Mouse (Mus musculus): ENCODE measurements around the gene Rcn1. TPM values are rescaled to one million over a fixed set of nuclear protein-coding genes. Genes with fewer than 3 reads are reported as not detected.

Gene Rcn1
- polyA plus RNA-seq, 1 experiment = 8.4 TPM

DNA sequence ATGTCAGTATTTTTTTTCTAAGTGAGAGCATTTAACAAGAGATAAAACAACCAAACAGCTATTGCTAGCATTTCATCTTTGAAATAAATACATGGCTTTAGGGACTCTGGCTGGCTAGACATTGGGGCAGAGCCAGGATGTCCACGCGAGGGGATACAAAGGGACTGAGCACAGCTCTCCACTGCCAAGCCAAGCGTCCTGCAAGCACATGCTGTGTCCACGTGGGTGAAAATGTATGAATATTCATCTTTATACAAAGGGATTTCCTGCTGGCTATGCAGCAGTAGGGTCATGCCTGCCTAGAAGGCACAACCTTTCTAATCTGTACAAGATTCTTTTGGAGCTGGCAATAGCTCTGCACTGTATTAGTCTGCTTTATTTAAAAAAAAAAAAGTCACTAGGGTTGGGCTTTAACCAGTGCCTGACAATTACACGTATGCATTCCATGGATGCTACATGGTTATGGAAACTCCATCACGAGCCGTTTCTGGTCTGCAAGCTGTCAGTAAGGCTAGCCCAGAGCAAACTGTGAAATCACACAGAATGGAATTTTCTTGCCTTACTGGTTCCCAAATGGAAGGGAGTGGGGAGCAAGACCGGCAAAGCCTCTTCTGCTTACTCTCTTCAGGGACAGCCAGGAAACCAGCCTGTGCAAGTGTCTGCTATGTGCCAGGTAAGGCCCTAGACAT is 17.7 kb upstream of the Rcn1 start:
- H3K4me3 ChIP-seq (ENCODE audit: control insufficient read depth, insufficient read depth, low read length) = no peak overlapping the region
- DNase-seq = no peak
- no peaks in the 10 kb centered on the region for H3K4me1 ChIP-seq (replicated peaks; ENCODE audit: control insufficient read depth, insufficient read depth, low read length)
- no peaks in the 10 kb centered on the region for H3K27me3 ChIP-seq (ENCODE audit: control insufficient read depth, insufficient read depth, low read length)
- 85% methylated on average over 8 of the region's 8 CpGs for WGBS
- no peaks in the 10 kb centered on the region for H3K36me3 ChIP-seq (ENCODE audit: control insufficient read depth, insufficient read depth, low read length)
- H3K27ac ChIP-seq (ENCODE audit: control insufficient read depth, insufficient read depth, low read length) = no peak overlapping the region
- no peak for TF ChIP-seq POLR2A (IDR thresholded peaks at IDR 0.05; ENCODE audit: control insufficient read depth, extremely low read depth, insufficient read depth, low read length, poor library complexity)
- TF ChIP-seq CTCF (IDR thresholded peaks at IDR 0.05; ENCODE audit: borderline replicate concordance, control insufficient read depth, extremely low read depth, insufficient read depth, low read length, poor library complexity) = no peak

DNA sequence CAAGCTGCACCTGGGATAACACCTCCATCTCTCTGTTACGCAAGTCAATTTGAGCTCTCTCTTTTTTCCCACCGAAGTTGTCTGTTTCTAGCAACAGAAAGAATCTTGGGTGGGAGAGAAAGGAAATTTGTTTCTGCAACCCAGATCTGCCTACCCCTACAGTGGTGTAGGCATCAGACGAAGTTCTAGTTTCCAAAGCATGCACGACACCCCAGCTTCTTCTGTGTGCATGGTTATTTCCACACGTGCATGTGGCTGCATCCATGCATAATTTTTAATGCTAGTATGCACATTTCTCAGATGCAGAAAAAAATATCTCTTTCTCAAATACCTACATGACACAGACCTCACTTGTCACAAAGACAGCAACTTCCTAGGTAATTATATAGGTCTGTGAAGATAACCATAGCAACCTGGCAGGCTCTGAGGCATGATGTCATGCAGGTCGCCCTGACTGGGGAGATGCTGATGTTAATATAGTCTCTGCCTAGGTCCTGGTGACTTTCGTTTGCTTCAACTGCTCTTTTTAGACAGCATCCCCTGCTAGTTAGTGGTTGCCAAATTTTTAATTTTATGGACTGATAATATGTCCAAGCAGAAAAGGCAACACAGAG is 17.0 kb upstream of the Rcn1 start:
- Histone ChIP-seq H3K27ac (ENCODE audit: control insufficient read depth, insufficient read depth, low read length) (no peak overlapping the region), H3K36me3 (ENCODE audit: control insufficient read depth, insufficient read depth, low read length) (no peaks in the 10 kb centered on the region), H3K4me1 (replicated peaks; ENCODE audit: control insufficient read depth, insufficient read depth, low read length) (no peaks in the 10 kb centered on the region), H3K27me3 (ENCODE audit: control insufficient read depth, insufficient read depth, low read length) (no peaks in the 10 kb centered on the region), H3K4me3 (ENCODE audit: control insufficient read depth, insufficient read depth, low read length) (no peak overlapping the region)
- TF ChIP-seq POLR2A (IDR thresholded peaks at IDR 0.05; ENCODE audit: control insufficient read depth, extremely low read depth, insufficient read depth, low read length, poor library complexity) (no peak), CTCF (IDR thresholded peaks at IDR 0.05; ENCODE audit: borderline replicate concordance, control insufficient read depth, extremely low read depth, insufficient read depth, low read length, poor library complexity) (no peak)
- DNase-seq = no peak
- WGBS = 81% methylated on average over 7 of the region's 7 CpGs

DNA sequence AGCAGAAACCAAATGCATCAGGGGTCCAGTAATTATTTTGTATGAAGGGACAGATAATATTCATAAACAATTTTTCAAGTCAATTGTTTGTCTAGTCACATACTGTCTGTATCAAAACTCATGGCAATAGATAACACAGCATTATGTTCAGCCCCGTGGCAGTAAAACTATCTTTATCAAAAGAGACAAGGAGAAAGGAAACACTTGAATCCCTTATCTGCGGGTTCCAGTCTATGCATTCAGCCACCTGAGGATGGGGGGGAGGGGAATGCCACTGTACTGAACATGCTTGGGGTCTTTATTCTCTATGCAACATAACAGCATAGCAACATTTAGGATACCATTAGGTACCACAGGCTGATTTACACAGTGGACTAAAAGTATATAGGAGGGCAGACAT is 15.2 kb upstream of the Rcn1 start:
- DNase-seq = no peak

DNA sequence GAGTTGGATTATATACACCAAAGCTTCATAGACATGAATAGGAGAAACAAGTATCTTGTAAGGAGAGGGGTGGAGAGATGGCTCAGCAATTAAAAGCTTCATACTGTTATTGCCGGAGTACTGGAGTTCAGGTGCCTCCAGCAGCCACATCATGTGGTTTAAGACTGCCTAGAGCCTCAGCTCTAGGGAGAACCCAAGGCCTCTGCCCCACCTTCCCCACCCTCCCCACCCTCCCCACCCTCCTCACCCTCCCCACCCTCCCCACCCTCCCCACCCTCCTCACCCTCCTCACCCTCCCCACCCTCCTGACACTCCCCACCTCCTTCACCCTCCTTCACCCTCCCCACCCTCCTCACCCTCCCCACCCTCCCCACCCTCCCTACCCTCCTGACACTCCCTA is 10.1 kb upstream of the Rcn1 start:
- Histone ChIP-seq H3K4me1 (replicated peaks; ENCODE audit: control insufficient read depth, insufficient read depth, low read length) (no peaks in the 10 kb centered on the region), H3K4me3 (ENCODE audit: control insufficient read depth, insufficient read depth, low read length) (no peak overlapping the region), H3K27me3 (ENCODE audit: control insufficient read depth, insufficient read depth, low read length) (no peaks in the 10 kb centered on the region), H3K27ac (ENCODE audit: control insufficient read depth, insufficient read depth, low read length) (no peak overlapping the region), H3K36me3 (ENCODE audit: control insufficient read depth, insufficient read depth, low read length) (no peaks in the 10 kb centered on the region)
- TF ChIP-seq CTCF (IDR thresholded peaks at IDR 0.05; ENCODE audit: borderline replicate concordance, control insufficient read depth, extremely low read depth, insufficient read depth, low read length, poor library complexity) (no peak), POLR2A (IDR thresholded peaks at IDR 0.05; ENCODE audit: control insufficient read depth, extremely low read depth, insufficient read depth, low read length, poor library complexity) (no peak)
- DNase-seq = no peak
- 91% methylated on average over 1 of the region's 1 CpGs for WGBS

More for the DNA sequence above, 15.2 kb upstream of the Rcn1 start:
- Histone ChIP-seq H3K27me3 (ENCODE audit: control insufficient read depth, insufficient read depth, low read length) (no peaks in the 10 kb centered on the region), H3K27ac (ENCODE audit: control insufficient read depth, insufficient read depth, low read length) (no peak overlapping the region), H3K36me3 (ENCODE audit: control insufficient read depth, insufficient read depth, low read length) (no peaks in the 10 kb centered on the region), H3K4me1 (replicated peaks; ENCODE audit: control insufficient read depth, insufficient read depth, low read length) (no peaks in the 10 kb centered on the region), H3K4me3 (ENCODE audit: control insufficient read depth, insufficient read depth, low read length) (no peak overlapping the region)
- 60% methylated on average over 2 of the region's 2 CpGs for WGBS
- TF ChIP-seq CTCF (IDR thresholded peaks at IDR 0.05; ENCODE audit: borderline replicate concordance, control insufficient read depth, extremely low read depth, insufficient read depth, low read length, poor library complexity) (no peak), POLR2A (IDR thresholded peaks at IDR 0.05; ENCODE audit: control insufficient read depth, extremely low read depth, insufficient read depth, low read length, poor library complexity) (no peak)

DNA sequence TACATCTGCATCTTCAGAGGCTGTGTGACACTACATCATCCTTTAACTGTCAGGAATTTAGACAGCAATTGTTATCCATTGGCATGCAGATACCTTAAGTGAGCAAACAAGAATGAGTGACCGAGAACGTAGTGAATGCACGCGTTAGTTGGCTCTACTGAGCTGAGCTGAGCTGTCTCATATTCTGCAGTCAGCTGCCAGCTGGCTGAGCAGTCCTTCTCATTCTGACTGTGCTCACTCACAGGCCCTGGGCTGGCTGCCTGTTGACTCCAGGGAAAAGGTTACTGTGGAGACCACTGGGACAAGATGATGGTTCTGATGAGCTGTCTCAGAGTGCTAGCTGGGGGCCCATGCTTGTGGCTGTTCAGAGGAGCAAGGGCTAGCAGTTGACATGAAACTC is 9.4 kb upstream of the Rcn1 start:
- Histone ChIP-seq H3K27ac (ENCODE audit: control insufficient read depth, insufficient read depth, low read length) (no peak overlapping the region), H3K27me3 (ENCODE audit: control insufficient read depth, insufficient read depth, low read length) (no peaks in the 10 kb centered on the region), H3K4me3 (ENCODE audit: control insufficient read depth, insufficient read depth, low read length) (no peak overlapping the region), H3K36me3 (ENCODE audit: control insufficient read depth, insufficient read depth, low read length) (no peaks in the 10 kb centered on the region), H3K4me1 (replicated peaks; ENCODE audit: control insufficient read depth, insufficient read depth, low read length) (no peaks in the 10 kb centered on the region)
- DNase-seq = no peak
- 97% methylated on average over 4 of the region's 4 CpGs for WGBS
- TF ChIP-seq POLR2A (IDR thresholded peaks at IDR 0.05; ENCODE audit: control insufficient read depth, extremely low read depth, insufficient read depth, low read length, poor library complexity) = no peak
- TF ChIP-seq CTCF (IDR thresholded peaks at IDR 0.05; ENCODE audit: borderline replicate concordance, control insufficient read depth, extremely low read depth, insufficient read depth, low read length, poor library complexity) = no peak

DNA sequence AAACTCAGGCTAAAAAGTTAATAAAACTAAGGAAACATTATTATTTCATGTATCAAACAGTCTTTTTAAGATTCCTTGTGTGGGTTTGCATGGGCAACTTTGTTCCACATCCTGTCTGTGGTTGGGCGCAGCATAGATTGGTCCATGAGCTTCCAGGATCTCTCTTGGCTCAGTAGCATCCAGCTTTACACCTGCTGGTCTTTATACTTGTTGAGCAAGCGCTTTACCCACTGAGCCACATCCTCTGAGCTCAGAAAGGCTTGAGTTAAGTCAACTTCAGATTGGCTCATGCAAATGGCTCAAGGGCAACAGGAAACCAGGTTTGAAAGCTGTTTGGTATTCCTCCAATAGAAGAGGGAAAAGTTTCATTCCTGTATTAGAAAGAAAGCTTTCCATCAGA is 3.1 kb upstream of the Rcn1 start:
- Histone ChIP-seq H3K4me3 (ENCODE audit: control insufficient read depth, insufficient read depth, low read length) (no peak overlapping the region), H3K4me1 (replicated peaks; ENCODE audit: control insufficient read depth, insufficient read depth, low read length) (peaks cover 12% of the 10 kb centered on the region), H3K27ac (ENCODE audit: control insufficient read depth, insufficient read depth, low read length) (no peak overlapping the region), H3K36me3 (ENCODE audit: control insufficient read depth, insufficient read depth, low read length) (no peaks in the 10 kb centered on the region), H3K27me3 (ENCODE audit: control insufficient read depth, insufficient read depth, low read length) (no peaks in the 10 kb centered on the region)
- TF ChIP-seq POLR2A (IDR thresholded peaks at IDR 0.05; ENCODE audit: control insufficient read depth, extremely low read depth, insufficient read depth, low read length, poor library complexity) = no peak
- no peak for DNase-seq
- 22% methylated on average over 2 of the region's 2 CpGs for WGBS
